Mouse (Mus musculus) leukemia stem cell, adult 10-12 weeks (primary cell): Measurements from ENCODE around the gene Ccdc62. TPM values are rescaled to one million over a fixed set of nuclear protein-coding genes. Genes with fewer than 3 reads are reported as not detected.

ENCODE experiments used
- polyA plus RNA-seq: library from polyadenylated mRNA; stranded (reverse); fragments of >175 nt; gene quantifications from 2 replicates; pipeline ENCODE4 v1.2.3, GENCODE M21; 2012; ENCODE audit warnings: low replicate concordance

Gene Ccdc62
- 0.79 and 3.3 TPM in 2 replicates for polyA plus RNA-seq

DNA sequence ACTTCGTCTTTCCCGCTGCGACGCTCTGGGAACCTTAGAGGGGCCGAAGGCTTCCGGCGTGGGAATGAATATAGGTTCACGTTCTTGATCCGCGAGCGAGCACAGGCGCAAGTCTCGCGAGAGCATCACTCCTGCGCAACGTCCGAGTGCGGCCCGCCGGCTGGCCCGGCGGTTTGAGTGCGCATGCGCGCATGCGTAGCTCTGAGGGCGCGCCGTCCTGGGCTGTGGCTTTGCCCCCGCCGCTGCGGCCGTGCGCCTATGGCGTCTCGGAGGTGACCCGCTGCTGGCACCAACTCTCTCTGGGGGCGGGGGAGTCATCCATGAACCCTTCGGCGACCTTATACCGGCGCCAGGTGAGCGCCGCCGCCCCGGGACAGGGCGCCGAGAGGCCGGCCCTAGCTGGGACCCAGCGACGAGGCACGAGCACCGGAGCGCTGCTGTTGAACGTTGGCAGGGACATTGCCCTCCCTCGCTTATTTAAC, at the start of gene Ccdc62:
TSS of gene Ccdc62 (plus strand) at position 172 of the 482 bp plus-strand sequence.

DNA sequence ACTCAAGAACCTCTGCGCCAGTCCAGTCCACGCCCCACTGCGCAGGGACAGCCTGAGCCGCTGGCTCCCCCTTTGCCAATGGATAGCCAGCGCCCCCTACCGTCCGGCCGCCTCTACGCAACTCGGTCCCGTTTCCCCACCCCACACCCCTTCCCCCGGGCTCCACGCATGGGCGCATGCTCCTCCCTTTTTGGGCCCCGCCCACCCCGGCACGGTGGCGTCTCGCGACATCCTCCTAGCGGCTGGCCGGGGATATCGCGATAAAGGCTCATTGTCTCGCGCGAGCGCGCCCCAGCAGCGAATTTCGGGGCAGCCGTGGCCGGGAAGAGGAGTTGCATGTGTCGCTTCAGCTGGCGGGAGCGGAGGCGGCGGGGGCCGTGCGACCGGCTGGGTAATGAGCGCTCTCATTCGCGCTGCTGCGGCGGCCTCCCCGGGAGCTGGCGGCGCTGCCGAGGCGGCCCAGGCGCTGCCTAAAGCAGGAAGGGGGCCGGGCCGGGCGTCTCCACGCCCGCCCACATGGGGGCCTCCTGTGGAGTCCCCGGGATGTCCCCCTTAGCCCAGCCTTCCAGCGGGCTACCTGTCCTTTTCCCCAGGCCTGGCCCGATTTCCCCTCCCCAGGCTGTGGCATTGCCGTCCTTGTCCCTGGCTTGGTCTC, 23.4 kb upstream of the Ccdc62 start, which contains the start of gene Denr:
TSS of gene Denr (plus strand) at position 200 of the 655 bp plus-strand sequence.

GRCm38 (mm10) chr5:123927118-123927517, 3.4 kb upstream of the Ccdc62 start, which contains the start of gene Gm43518:
Gm43518 (plus strand) TSS chr5:123927418.

DNA sequence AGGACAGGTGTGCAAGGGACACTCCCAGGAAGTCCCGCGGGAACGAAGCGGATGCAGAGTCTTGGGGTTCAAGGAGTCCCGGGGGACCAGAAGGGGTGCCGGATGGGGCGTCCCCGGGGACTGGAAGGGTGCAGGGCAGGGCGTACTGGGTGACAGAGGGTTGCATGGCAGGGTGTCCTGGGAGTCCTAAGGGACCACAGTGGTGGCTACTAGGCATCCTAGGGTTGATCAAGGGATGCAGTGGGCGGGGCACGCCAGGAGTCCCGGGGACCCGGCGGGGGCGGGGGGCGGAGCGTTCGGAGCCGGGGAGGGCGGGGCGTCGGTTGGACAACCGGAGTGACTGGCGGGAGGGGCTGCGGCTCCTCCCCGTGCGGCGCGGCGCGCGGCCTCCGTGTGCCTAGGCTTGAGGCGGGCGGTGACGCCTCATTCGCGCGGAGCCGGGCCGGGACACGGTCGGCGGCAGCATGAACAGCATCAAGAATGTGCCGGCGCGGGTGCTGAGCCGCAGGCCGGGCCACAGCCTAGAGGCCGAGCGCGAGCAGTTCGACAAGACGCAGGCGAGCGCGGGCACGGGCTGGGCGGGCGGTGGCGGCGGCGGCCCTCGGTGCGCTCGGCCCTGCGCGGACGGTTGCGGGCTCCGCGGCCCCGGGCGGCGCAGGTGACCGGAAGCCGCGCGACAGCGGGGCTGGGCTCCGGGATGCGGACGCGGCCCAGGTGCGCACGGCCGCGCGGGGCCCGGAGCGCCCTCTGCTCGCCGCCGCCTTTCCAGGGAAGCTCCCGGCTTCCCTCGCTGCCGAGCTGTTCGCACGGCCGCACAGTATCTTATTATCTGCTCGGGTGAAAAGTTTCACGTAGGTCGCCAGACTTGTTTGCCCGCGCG, 43.1 kb downstream of the Ccdc62 start, which contains the start of gene Hip1r:
TSS of gene Hip1r (plus strand) at position 330 of the 880 bp plus-strand sequence.

Other genes starting within 250 kb of the Ccdc62 start
- gene Clip1, start 246.1 kb upstream of the Ccdc62 start, polyA plus RNA-seq = 11.8 and 16.6 TPM in 2 replicates
- gene Zcchc8, start 209.6 kb upstream of the Ccdc62 start, polyA plus RNA-seq = 47.2 and 47.8 TPM in 2 replicates
- gene Rsrc2, start 181.3 kb upstream of the Ccdc62 start, polyA plus RNA-seq = 1.5 and 10.6 TPM in 2 replicates
- 2.4 and 4.5 TPM in 2 replicates for gene Kntc1, start 181.0 kb upstream of the Ccdc62 start, polyA plus RNA-seq
- 1.2 TPM in 1 of 2 replicates, not detected in the other for gene Hcar2, start 65.2 kb upstream of the Ccdc62 start, polyA plus RNA-seq
- gene Hcar1, start 50.7 kb upstream of the Ccdc62 start, polyA plus RNA-seq = not detected in 2 replicates
- gene Denr, start 23.5 kb upstream of the Ccdc62 start, polyA plus RNA-seq = 66.7 and 77.6 TPM in 2 replicates
- gene Gm43518, start 3.3 kb upstream of the Ccdc62 start, polyA plus RNA-seq = not detected in 2 replicates
- gene Hip1r, start 42.9 kb downstream of the Ccdc62 start, polyA plus RNA-seq = 40.1 and 51.9 TPM in 2 replicates
- 265 and 408 TPM in 2 replicates for gene Vps37b, start 101.6 kb downstream of the Ccdc62 start, polyA plus RNA-seq
- 16.0 and 26.3 TPM in 2 replicates for gene Abcb9, start 165.1 kb downstream of the Ccdc62 start, polyA plus RNA-seq
- gene Ogfod2, start 181.6 kb downstream of the Ccdc62 start, polyA plus RNA-seq = 54.6 and 96.2 TPM in 2 replicates
- 83.4 and 85.2 TPM in 2 replicates for gene Arl6ip4, start 185.4 kb downstream of the Ccdc62 start, polyA plus RNA-seq